Mouse (Mus musculus): ENCODE results near the gene Dnajc5. TPM values are rescaled to one million over a fixed set of nuclear protein-coding genes. Genes with fewer than 3 reads are reported as not detected.

The Dnajc5 gene
- polyA plus RNA-seq, 1 experiment from 2014 or later = 206 TPM

DNA sequence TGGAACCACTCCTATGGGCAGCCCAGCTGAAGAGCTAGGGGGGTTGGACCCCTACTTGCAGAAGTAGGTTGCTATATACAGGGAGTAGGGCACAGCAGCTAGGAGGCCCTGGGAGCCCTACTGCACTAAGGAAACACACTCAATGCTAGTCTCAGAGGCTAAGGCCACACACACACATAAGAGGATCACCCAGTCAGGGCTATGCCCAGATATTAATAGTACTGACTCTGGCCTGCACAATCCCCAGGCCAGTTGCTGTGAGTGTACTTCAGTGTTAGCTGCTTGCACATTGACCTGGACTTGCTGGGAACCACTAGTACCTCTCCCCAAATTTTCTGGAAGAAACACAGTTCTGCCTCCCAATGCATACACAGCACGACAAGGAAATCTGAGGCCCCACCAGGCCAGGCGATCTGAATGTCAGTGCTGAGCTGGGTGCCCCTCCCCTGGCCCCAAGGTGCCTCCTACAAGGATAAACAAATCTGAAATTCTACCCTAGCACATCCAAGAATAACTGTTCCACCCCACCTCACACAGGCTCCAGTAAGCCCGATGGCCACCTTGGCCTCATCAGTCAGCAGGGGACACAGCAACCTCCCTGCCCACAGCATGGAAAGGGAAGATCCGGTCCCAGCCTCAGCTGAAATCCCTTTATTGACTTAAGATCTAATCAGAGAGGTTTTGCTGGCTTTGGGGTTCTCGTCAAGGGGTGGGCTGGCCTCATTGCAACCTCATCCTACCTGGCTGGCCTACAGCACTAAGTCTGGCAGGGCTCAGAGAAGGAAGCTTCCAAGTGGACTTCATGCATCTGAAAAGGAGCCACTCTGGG is 58.7 kb downstream of the Dnajc5 start:
- peak overlapping the region; percentile 47; the same call in 1 of the 2 replicates for H3K9ac ChIP-seq
- H3K27me3 ChIP-seq = no peaks in the 10 kb centered on the region
- no peaks in the 10 kb centered on the region for H3K9me3 ChIP-seq
- no peak overlapping the region for H3K4me3 ChIP-seq
- H3K4me1 ChIP-seq (replicated peaks) = peaks cover 56% of the 10 kb centered on the region
- no peak for ATAC-seq (ENCODE audit: low FRiP score)
- H3K4me2 ChIP-seq = no peak overlapping the region
- 83% methylated on average over 5 of the region's 5 CpGs for WGBS
- H3K36me3 ChIP-seq = peaks cover 21% of the 10 kb centered on the region
- no peak overlapping the region for H3K27ac ChIP-seq

DNA sequence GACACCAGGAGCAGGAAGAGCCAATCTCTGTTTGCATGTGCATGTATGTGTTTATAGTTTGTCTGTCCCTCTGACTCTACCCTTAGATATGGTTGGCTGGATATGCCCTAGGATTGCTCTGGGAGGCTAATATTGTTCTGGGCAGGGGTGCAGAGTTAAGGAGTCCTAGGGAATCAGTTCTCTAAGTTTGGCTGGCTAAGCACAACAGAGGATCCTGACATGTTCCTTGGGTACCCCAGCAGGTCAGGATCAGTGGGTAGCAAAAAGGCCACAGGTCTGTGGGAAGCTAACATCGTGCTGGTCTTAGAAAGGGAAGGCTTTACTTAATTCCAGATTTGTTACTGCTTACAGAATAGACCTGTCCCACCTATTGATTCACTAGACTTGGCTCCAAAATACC is 59.4 kb downstream of the Dnajc5 start:
- WGBS = 96% methylated on average over 1 of the region's 1 CpGs
- H3K9me3 ChIP-seq = no peaks in the 10 kb centered on the region
- peak overlapping the region; percentile 47; the same call in 1 of the 2 replicates for H3K9ac ChIP-seq
- no peaks in the 10 kb centered on the region for H3K27me3 ChIP-seq
- no peak overlapping the region for H3K27ac ChIP-seq
- H3K4me3 ChIP-seq = no peak overlapping the region
- H3K36me3 ChIP-seq = peaks cover 21% of the 10 kb centered on the region
- no peak for ATAC-seq (ENCODE audit: low FRiP score)
- H3K4me1 ChIP-seq (replicated peaks) = peaks cover 56% of the 10 kb centered on the region
- H3K4me2 ChIP-seq = no peak overlapping the region

DNA sequence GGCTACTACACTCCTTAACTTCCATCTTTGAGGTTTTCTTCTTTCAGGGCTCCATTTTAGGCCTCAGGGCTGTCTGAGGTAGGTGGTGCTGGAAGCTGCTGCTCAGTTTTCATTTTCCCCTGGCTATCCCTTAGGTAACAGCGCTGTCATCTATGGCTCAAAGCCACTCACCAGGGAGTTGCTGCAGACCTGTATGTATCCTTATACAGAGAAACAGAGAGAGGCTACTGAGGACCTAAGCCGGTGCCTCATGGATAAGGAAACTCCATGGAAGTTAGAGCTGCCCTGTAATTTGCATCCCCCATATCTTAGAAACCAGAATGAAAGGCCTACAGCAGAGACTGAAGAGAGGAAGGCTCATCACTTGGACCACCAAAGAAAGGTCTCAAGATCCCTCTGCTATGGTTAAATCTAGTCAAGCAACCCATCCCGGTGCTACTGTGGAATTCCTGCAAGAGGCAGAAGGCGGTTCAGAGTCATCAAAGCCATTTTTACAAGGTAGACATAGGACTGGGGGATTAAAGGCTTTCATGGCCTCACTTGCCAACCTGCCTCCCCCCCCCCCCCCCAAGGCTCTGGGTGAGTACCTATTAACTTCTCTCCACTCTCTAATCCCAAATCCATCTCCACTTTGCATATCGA is 60.0 kb downstream of the Dnajc5 start:
- 82% methylated on average over 5 of the region's 5 CpGs for WGBS
- 0 out of 2 replicates have a peak overlapping the region, but pooled peaks have one; percentile 68 for H3K27ac ChIP-seq
- H3K27me3 ChIP-seq = no peaks in the 10 kb centered on the region
- peaks cover 56% of the 10 kb centered on the region for H3K4me1 ChIP-seq (replicated peaks)
- ATAC-seq (ENCODE audit: low FRiP score) = no peak
- peak overlapping the region; percentile 69 for H3K4me2 ChIP-seq
- H3K36me3 ChIP-seq = peaks cover 26% of the 10 kb centered on the region
- no peaks in the 10 kb centered on the region for H3K9me3 ChIP-seq
- peak overlapping the region; percentile 67 for H3K4me3 ChIP-seq
- peak overlapping the region; percentile 91 for H3K9ac ChIP-seq

DNA sequence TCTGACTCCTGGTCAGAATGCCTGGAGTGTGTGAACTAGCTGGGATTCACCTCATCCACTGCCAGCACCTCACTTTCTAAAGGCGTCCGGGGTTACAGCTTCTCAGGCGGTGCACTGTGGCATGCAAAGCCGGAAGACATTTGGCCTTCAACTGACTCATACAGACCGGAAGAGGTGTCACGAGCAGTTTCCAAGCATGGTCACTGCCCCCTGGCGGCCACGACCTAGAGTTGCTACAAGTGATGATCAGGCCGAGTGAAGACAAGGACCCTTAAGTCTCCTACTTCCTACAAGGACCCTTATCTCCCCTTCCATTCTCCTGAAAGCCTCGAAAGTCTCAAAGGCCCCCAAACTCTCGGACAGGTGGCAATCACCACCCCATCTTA is 60.7 kb downstream of the Dnajc5 start:
- WGBS = under 1% methylated on average over 11 of the region's 11 CpGs
- Histone ChIP-seq H3K9me3 (no peaks in the 10 kb centered on the region), H3K9ac (peak overlapping the region; percentile 91), H3K36me3 (peaks cover 34% of the 10 kb centered on the region), H3K4me3 (peak overlapping the region; percentile 67), H3K27me3 (no peaks in the 10 kb centered on the region), H3K27ac (peak overlapping the region; percentile 96), H3K4me1 (replicated peaks) (peaks cover 56% of the 10 kb centered on the region), H3K4me2 (peak overlapping the region; percentile 69)
- peak; percentile 81 for ATAC-seq (ENCODE audit: low FRiP score)

DNA sequence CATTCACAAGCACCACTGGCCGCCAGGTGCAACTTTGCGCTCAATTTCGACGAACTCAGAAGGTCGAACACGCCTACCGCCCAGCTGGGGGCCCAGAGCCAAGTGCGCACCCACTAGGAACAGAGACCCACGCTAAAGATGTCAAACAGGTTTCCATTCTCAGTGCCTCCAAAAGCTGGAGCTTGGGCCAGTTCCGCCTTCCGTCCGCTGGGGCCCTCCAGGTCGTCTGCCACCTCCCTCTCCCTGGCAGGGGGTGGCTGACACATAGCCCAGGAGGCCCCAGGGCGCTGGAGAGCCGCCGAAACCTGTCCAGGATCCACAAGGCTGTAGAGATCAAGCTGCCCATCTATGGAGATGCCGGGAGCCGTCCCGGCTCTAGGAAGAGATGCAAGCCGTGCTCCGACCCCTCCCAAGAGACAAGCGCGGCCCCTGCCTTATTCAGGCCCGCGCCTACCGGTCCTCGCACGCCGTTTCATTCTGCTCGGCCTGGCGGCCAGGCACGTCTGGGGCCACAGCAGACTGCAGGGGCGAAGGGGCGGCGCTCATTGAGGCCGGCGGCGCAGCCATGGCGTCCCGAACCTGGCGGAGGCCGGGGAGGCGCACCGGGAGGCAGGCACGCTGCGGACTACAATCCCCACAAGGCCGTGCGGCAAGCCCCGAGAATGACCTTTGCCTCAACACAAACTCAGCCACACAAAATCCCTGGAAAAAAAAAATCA is 61.3 kb downstream of the Dnajc5 start:
- Histone ChIP-seq H3K4me3 (peak overlapping the region; percentile 67), H3K27me3 (no peaks in the 10 kb centered on the region), H3K4me2 (peak overlapping the region; percentile 69), H3K36me3 (peaks cover 39% of the 10 kb centered on the region), H3K9me3 (no peaks in the 10 kb centered on the region), H3K4me1 (replicated peaks) (peaks cover 56% of the 10 kb centered on the region), H3K27ac (peak overlapping the region; percentile 96), H3K9ac (peak overlapping the region; percentile 91)
- peak; percentile 71 for ATAC-seq (ENCODE audit: low FRiP score)
- WGBS = under 1% methylated on average over 49 of the region's 49 CpGs

DNA sequence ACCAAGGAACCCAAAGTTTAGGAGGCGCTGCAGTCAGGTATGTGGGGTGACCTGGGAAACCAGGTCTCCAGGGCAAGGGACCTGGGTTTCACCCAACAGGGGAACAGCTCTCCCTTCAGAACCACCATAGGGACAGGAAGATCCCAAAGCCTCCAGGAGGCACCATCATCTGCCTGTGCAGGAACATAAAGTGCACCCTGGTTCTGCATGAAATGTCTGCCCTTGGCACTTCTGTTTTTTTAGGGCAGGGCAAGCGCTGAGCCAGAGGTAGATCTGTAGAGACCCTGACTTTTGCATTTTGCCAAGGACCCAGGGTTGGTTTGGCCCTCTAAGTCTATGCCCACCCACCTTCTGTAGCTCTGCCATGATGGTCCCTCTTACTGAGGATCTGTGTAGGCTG is 62.1 kb downstream of the Dnajc5 start:
- Histone ChIP-seq H3K27me3 (no peaks in the 10 kb centered on the region), H3K4me2 (peak overlapping the region; percentile 69), H3K4me1 (replicated peaks) (peaks cover 49% of the 10 kb centered on the region), H3K27ac (peak overlapping the region; percentile 96; the same call in 1 of the 2 replicates), H3K9ac (peak overlapping the region; percentile 24; the same call in 1 of the 2 replicates), H3K9me3 (no peaks in the 10 kb centered on the region), H3K36me3 (peaks cover 47% of the 10 kb centered on the region), H3K4me3 (peak overlapping the region; percentile 67)
- ATAC-seq (ENCODE audit: low FRiP score) = no peak
- 69% methylated on average over 2 of the region's 2 CpGs for WGBS

DNA sequence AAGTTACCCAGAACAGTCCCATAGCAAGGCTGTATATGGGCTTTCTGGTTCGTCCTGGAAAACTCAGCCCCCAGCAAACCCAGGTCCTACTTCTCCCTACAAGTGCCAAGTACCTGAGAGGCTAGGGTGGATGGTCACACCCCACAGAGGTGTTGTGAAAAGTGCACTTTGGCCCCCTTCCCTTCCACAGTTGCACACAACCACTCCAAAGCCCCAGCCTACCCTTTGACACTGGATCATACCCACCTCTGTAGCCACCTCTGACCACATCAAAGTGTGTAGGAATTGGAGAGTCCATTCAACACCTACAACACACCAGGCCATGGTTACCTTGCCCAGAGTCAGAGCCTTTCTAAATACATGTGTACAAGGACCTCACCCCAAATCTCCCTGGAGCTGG is 62.7 kb downstream of the Dnajc5 start:
- peaks cover 52% of the 10 kb centered on the region for H3K36me3 ChIP-seq

DNA sequence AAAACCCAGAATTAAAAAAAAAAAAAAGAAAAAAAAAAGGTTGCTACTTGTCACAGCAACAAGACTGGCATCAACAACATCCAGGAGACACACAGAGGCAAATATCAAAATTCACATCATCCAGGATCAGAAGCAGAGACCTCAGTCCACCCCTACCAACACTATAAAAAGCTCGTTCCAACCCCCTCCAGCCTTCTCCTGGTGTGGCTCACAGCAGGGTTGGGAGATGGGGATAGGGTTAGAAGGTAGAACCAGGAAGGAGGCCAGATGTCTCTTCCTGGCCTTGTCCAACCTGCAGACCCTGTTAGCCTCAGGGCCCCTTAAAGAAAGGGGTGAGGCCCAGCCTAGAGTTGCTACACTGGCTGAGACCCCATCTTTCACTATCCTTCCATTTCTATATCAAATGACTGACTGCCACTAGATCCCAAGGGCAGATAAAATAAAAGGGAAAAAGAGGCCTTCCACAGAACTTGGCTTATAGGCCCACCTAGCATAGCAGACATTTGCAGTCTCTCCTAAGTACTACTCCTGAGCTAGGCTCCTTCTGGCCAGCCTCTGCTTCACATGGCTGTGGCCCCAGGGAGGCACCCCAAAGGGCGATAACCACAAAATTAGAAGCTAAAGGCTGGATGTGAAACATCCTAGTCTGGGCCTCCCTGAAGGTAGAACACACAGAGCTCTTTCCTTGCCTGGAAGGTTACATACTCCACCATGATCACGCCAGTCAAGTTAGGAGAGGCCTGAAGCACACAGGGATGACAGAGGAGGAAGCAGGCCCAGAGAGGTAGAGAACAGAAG is 63.4 kb downstream of the Dnajc5 start:
- Histone ChIP-seq H3K4me3 (no peak overlapping the region), H3K4me1 (replicated peaks) (peaks cover 36% of the 10 kb centered on the region), H3K27ac (no peak overlapping the region), H3K27me3 (no peaks in the 10 kb centered on the region), H3K9ac (no peak overlapping the region), H3K4me2 (no peak overlapping the region), H3K9me3 (no peaks in the 10 kb centered on the region), H3K36me3 (peaks cover 59% of the 10 kb centered on the region)
- 86% methylated on average over 3 of the region's 3 CpGs for WGBS
- no peak for ATAC-seq (ENCODE audit: low FRiP score)

More for the DNA sequence above, 62.7 kb downstream of the Dnajc5 start:
- Histone ChIP-seq H3K27ac (no peak overlapping the region), H3K4me2 (no peak overlapping the region), H3K9ac (no peak overlapping the region), H3K9me3 (no peaks in the 10 kb centered on the region), H3K27me3 (no peaks in the 10 kb centered on the region), H3K4me3 (no peak overlapping the region), H3K4me1 (replicated peaks) (peaks cover 43% of the 10 kb centered on the region)
- WGBS = 92% methylated on average over 1 of the region's 1 CpGs
- no peak for ATAC-seq (ENCODE audit: low FRiP score)

DNA sequence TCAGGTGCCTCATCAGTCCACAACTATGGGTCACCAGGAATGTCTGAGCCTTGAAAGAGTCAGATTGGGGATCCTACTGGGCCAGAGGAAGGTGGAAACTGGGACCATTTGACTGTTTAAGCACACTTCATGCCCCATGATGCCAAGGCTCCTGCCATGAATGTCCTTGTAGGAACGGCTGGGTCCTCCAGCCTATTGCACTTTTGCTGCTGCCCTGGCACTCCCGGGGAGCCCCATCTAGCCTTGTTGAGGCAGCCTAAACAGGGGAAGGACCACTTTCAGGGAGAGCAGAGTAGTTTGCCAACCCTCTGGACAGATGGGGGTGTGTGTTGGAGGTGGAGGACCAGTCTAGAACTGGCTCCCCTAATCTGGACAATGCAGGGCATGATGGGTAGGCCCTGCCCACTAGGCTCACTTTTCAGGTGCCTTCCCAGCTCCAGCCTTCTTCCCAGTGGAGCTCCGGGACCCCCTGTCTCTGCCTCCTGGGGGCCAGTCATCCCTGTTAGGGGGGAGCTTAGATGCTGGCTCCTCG is 64.2 kb downstream of the Dnajc5 start, which contains the start of gene Uckl1:
Gene Uckl1, minus strand, starts transcription at position 482 of the 532 bp plus-strand sequence.
- no peaks in the 10 kb centered on the region for H3K27me3 ChIP-seq
- no peak within 1 kb of the TSS for H3K9ac ChIP-seq
- no peak for ATAC-seq (ENCODE audit: low FRiP score)
- WGBS = 89% methylated on average over 4 of the region's 4 CpGs
- H3K4me3 ChIP-seq = no peak within 1 kb of the TSS
- H3K9me3 ChIP-seq = no peaks in the 10 kb centered on the region
- peaks cover 68% of the 10 kb centered on the region for H3K36me3 ChIP-seq
- H3K27ac ChIP-seq = no peak within 1 kb of the TSS
- no peak within 1 kb of the TSS for H3K4me2 ChIP-seq
- H3K4me1 ChIP-seq (replicated peaks) = peaks cover 27% of the 10 kb centered on the region

DNA sequence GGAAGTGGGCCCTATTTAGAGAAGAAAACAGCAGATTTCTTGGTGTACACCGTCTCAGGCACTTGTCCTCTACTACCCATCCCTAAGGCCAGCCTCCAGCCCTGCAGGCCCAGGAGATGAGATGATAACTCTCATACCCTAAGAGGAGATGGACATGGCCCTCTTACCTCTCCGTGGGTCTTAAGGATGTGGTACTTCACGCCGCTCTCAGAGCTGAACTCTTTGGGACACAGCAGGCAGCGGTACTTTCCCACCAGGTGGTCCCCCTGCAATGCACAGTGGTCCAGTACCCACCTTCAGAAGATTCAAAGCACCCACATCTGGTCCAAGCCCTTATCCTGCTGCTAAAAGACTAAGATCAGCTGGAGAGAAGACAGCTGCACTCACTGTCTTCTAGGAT is 65.2 kb downstream of the Dnajc5 start:
- Histone ChIP-seq H3K27ac (no peak overlapping the region), H3K9ac (no peak overlapping the region), H3K4me1 (replicated peaks) (peaks cover 27% of the 10 kb centered on the region), H3K4me2 (no peak overlapping the region), H3K27me3 (no peaks in the 10 kb centered on the region), H3K9me3 (no peaks in the 10 kb centered on the region), H3K36me3 (peaks cover 78% of the 10 kb centered on the region), H3K4me3 (no peak overlapping the region)
- no peak for ATAC-seq (ENCODE audit: low FRiP score)
- WGBS = 91% methylated on average over 5 of the region's 5 CpGs

DNA sequence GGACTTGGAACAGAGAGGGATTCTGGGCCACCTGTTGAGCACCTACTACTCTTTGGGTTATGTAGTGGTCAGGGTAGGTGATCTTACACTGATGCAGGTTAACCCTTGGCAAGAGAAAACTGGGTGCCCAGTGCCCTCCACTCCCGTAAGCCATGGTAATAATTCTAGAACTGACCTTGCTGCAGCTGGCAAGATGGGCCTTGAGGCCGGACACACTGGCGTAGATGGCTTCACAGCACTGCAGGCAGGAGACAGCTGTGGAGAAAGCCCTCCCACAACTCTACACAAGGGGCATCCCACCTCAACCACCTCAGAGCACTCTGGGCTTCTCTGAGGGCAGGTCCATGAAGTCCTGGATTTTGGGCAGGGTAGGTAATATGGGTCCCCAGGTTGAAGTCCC is 65.8 kb downstream of the Dnajc5 start:
- peaks cover 81% of the 10 kb centered on the region for H3K36me3 ChIP-seq
- H3K4me3 ChIP-seq = no peak overlapping the region
- H3K9me3 ChIP-seq = no peaks in the 10 kb centered on the region
- H3K4me2 ChIP-seq = no peak overlapping the region
- WGBS = 100% methylated on average over 3 of the region's 3 CpGs
- no peak for ATAC-seq (ENCODE audit: low FRiP score)
- peaks cover 27% of the 10 kb centered on the region for H3K4me1 ChIP-seq (replicated peaks)
- no peak overlapping the region for H3K9ac ChIP-seq
- no peak overlapping the region for H3K27ac ChIP-seq
- no peaks in the 10 kb centered on the region for H3K27me3 ChIP-seq

Data from hindbrain, embryonic 13.5 days (tissue).